Mouse (Mus musculus): ENCODE measurements at regions not wholly inside any gene's neighbourhood (a gene's known extent, or its start where the extent isn't known, plus 50 kb on each side); places are given as distances from the start of the nearest gene placed in this dataset.

DNA sequence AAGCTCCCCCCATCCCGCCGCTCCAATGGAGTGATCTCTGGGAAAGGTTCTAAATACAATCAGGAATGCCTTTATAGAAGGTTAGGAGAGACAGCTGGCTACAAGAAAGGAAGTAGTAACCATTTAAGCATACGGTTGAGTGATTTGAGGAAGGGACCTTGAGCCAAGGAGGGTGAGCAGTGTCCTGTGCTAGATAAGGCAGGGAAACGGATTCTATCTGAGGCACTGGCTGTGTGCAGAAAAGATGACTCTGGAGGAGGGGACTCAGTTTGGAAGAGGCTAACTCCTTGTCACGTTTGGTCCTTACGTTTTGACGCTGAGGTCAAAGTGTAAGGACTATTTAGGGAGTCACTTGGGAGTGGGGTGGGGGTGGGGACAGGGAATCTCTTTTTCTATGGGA, 84.3 kb upstream of the 4930535I16Rik start:
- in situ Hi-C loops (cut with MboI, MseI): no loop called here

DNA sequence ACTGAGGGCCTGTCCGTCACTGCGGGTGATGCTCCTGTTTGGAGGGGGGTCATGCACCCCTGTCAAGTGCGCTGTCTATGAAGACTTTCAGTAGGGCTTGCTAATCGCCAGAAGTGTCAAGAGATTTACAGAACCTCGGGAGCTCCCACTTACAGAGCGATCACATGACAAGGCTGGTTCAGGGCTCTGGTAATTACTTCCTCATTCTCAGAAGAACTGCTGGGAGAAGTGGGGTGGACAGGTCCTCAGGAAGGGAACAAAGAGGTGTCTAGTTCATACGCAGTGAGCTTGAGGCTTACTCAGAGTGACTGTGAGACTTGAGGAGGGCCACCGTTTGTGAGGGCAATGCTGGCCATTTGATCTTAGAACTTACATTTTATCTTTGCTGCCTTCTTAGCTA, 78.0 kb upstream of the 4930535I16Rik start:
- in situ Hi-C loops (cut with MboI, MseI): no loop called here

DNA sequence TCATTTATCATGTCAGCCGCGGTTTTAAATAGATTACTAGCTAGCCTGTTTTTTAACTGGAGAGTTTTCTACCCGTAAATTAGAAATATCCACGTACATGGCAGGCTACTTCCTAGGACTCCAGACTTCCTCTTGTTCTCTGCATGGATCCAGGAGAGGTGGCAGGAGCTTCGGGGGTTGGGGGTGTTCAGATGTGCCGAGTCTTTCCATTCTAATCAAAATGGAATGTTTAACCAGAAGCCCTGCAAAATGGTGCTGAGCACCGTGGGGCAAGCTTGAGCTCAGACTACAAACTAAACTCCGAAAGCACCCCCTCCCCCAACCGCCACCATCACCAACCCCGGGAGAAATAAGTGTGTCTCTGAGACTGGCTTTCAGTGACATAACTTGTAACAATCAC, 73.4 kb upstream of the 4930535I16Rik start:
- in situ Hi-C loops (cut with MboI, MseI): no loop called here

DNA sequence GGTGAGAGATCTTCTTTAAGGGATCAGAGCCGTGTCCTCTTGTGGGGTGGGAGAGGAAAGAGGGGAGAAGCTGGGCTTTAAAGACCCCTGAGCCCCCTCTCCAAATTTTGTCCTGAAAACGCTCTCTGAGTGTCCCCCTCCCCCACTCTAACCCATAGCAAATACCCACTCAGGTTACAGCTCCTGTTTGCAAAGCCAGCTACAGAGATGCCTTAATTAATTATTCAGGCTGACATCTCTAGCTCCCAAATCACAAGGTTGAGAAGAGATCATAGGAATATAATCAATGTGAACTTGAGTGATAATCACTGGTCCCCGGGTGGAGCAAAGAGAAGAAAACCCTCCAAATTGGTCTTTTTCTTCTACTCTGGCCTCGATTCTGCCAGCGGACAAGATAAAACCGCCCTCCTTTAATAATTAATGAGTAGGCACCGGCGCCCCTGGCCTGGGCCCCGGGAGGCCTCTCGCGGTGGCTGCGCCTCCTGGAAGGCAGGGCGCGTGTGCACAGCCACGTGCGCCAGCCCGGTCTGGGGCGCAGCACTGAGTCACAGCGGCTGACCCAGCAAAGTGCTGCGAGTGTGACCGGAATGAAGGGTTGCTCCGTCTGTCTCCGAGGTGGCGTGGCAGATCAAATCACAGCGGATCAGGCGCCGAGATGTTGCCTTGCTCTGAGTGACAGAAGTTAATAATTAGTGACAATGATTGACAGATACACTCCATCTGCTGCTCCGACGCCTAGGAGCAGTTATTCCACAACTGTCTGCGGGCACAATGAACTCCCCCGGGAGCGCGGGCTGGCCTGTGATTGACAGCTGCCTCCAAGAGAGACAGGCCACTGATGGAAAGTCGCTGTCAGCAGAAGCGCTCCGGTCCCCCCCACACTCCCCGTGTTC, 72.7 kb upstream of the 4930535I16Rik start:
- in situ Hi-C loops (cut with MboI, MseI): no loop called here
